Mouse (Mus musculus) G1E (cell line): ENCODE results near the gene Hba-x. TPM values are rescaled to one million over a fixed set of nuclear protein-coding genes. Genes with fewer than 3 reads are reported as not detected.
"Not testable (repeated sequence)": the region's sequence is repeated elsewhere in the genome, so short reads cannot be mapped to it uniquely, and the experiment has no call there.

Experiments used
- ATAC-seq: 2 replicates; pipeline ENCODE4 v1.8.0; 2016; ENCODE audit warnings: mild to moderate bottlenecking; ENCODE audit not compliant: insufficient number of reproducible peaks, poor library complexity, low FRiP score, severe bottlenecking; ENCODE audit errors: extremely low read depth
- DNase-seq: peaks from one replicate; pipeline ENCODE4 v3.0.0; 2012; ENCODE audit warnings: low spot score
- H3K27me3 ChIP-seq: 2 replicates; pipeline ENCODE4 v1.6.1; 2012; ENCODE audit warnings: mild to moderate bottlenecking, low read length, inconsistent platforms; ENCODE audit not compliant: insufficient read depth
- H3K36me3 ChIP-seq: replicated peaks from 2 replicates; pipeline ENCODE3; 2012; ENCODE audit warnings: mild to moderate bottlenecking, inconsistent platforms
- H3K4me1 ChIP-seq: 2 replicates; pipeline ENCODE4 v1.6.1; 2012; ENCODE audit warnings: low read depth, low read length, inconsistent platforms, mixed read lengths; ENCODE audit not compliant: insufficient read depth
- H3K4me3 ChIP-seq: 2 replicates; pipeline ENCODE4 v1.5.1; 2012; ENCODE audit warnings: low read depth, mild to moderate bottlenecking, inconsistent platforms, low read length, moderate library complexity, mixed read lengths
- H3K9me3 ChIP-seq: replicated peaks from 2 replicates; pipeline ENCODE4 v1.6.1; 2012; ENCODE audit warnings: inconsistent platforms
- CTCF ChIP-seq: IDR thresholded peaks from 2 replicates; pipeline ENCODE4 v1.5.1; 2012; ENCODE audit warnings: low read depth, low read length, inconsistent platforms, mixed read lengths
- GATA1 ChIP-seq: IDR thresholded peaks from 2 replicates; pipeline ENCODE4 v1.6.1; 2012; ENCODE audit warnings: borderline replicate concordance, low read length, inconsistent platforms, mixed read lengths
- GATA2 ChIP-seq: IDR thresholded peaks from 2 replicates; pipeline ENCODE4 v1.6.1; 2012; ENCODE audit warnings: low read depth, low read length, inconsistent platforms, borderline replicate concordance
- POLR2AphosphoS5 ChIP-seq: IDR thresholded peaks from 2 replicates; pipeline ENCODE4 v1.6.1; 2012; ENCODE audit warnings: low read depth, low read length, inconsistent platforms; ENCODE audit not compliant: insufficient replicate concordance
- TAL1 ChIP-seq: conservative IDR thresholded peaks from 2 replicates; pipeline ENCODE4 v1.6.1; 2012; ENCODE audit warnings: low read depth, low read length, inconsistent platforms, mixed read lengths
- polyA plus RNA-seq: library from polyadenylated mRNA; stranded (reverse); fragments of >175 nt; gene quantifications from 2 replicates; pipeline ENCODE4 v1.2.3, GENCODE M21; 2012
- total RNA-seq, 2 experiments: library from RNA; stranded (forward) in 1 of 2; stranded (reverse) in 1 of 2; fragments of 200-1000 nt in 1 of 2; fragments of >200 nt in 1 of 2; fragmentation: Nextera tagmentation in 1 of 2; gene quantifications; 2 replicates each; pipeline ENCODE4 v1.2.3; 2014 to 2017

Gene Hba-x
- total and polyA plus RNA-seq, 3 experiments = 0.09 TPM; not detected in 2

DNA sequence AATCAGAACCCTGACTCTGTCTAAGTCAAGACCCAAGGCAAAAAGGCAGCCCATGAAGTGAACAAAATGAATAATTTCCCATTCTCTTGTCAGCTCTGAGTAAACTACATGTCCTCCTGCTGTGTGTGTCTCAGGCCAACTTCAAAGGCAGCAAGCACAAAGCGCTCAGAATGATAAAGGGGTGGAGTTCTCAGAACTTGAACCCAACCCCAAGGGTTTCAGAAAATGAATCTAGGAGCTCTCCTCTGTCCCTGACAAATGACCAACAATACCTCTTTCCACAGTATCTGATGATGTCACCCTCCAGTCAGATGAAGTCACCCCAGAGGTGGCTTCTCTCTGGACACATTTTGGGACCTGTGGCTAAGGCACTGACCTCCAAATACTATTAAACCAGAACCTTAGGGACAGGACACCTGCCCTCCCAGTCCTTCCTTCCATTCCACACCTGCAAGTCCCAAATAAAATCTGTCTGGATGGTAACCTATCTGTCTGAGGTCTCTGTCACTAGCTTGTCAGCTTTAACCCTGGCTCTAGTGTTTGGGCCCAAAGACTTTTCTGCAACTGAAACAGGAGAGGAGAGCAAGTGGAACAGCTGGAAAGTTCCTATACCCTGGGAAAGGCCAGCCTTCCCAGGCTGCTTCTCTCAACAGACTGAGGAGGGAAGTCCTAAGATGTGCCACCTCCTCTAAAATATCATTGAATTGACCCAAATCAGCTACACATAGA is 5.4 kb downstream of the Hba-x start:
- H3K4me3 ChIP-seq = no peak overlapping the region; the same call in 1 of the 2 replicates
- H3K4me1 ChIP-seq = peaks cover 65% of the 10 kb centered on the region

DNA sequence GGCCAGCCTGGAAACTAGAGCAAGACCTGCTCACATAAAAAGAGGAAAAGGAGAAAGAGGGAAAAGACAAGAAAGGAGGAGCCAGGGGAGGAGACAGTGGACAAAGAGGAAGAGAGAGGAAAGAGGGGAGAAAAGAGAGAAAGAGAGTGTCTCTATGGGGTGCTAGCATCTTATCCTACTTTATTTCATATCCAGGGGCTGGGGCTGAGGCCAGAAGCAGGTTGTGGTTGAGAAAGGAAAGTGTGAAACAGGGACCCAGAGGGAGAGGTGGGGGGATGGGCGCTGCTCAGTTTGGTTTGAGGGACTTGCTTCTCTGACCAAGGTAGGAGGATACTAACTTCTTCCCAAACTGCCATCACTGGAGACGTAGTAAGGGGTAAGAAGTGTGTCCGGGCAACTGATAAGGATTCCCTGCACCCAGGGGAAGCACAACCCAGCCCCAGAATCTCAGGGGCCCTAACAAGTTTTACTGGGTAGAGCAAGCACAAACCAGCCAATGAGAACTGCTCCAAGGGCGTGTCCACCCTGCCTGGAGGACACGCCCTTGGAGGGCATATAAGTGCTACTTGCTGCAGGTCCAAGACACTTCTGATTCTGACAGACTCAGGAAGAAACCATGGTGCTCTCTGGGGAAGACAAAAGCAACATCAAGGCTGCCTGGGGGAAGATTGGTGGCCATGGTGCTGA is 7.0 kb downstream of the Hba-x start, which contains the start of gene Hba-a1:
TSS of gene Hba-a1 (plus strand) at position 421 of the 687 bp plus-strand sequence.
- peaks cover 68% of the 10 kb centered on the region for H3K4me1 ChIP-seq
- H3K36me3 ChIP-seq, DNase-seq, H3K27me3 ChIP-seq, H3K9me3 ChIP-seq: not testable (repeated sequence)
- ATAC-seq = peak; percentile 87
- peak within 1 kb of the TSS; percentile 67 for H3K4me3 ChIP-seq

More for the DNA sequence above, 5.4 kb downstream of the Hba-x start:
- H3K9me3 ChIP-seq = no peaks in the 10 kb centered on the region
- DNase-seq (no peak), ATAC-seq (no peak)
- no peak for TF ChIP-seq POLR2AphosphoS5
- no peak for TF ChIP-seq TAL1
- no peak for TF ChIP-seq GATA2
- TF ChIP-seq GATA1 = no peak
- no peak for TF ChIP-seq CTCF
- no peaks in the 10 kb centered on the region for H3K27me3 ChIP-seq
- H3K36me3 ChIP-seq = no peaks in the 10 kb centered on the region

- H3K36me3 ChIP-seq, H3K27me3 ChIP-seq, H3K9me3 ChIP-seq, ATAC-seq, DNase-seq: not testable (repeated sequence)
- Histone ChIP-seq H3K4me3 (peak overlapping the region; percentile 67), H3K4me1 (peaks cover 65% of the 10 kb centered on the region)
Observed at GRCm38 (mm10) chr11:32284582-32284981, 8.4 kb downstream of the Hba-x start.

GRCm38 (mm10) chr11:32285031-32285775 is 9.0 kb downstream of the Hba-x start:
- no peak for DNase-seq

GRCm38 (mm10) chr11:32285887-32286286 is 9.7 kb downstream of the Hba-x start:
- H3K9me3 ChIP-seq, H3K36me3 ChIP-seq, ATAC-seq, H3K4me3 ChIP-seq, H3K27me3 ChIP-seq, DNase-seq: not testable (repeated sequence)
- peaks cover 60% of the 10 kb centered on the region for H3K4me1 ChIP-seq

More at GRCm38 (mm10) chr11:32285031-32285775, 9.0 kb downstream of the Hba-x start:
- Histone ChIP-seq H3K4me1 (peaks cover 65% of the 10 kb centered on the region), H3K27me3 (no peaks in the 10 kb centered on the region), H3K36me3 (peaks cover 2% of the 10 kb centered on the region), H3K4me3 (peak overlapping the region; percentile 67), H3K9me3 (no peaks in the 10 kb centered on the region)
- TF ChIP-seq CTCF (no peak), GATA1 (no peak), POLR2AphosphoS5 (no peak), GATA2 (no peak), TAL1 (no peak)
- no peak for ATAC-seq

DNA sequence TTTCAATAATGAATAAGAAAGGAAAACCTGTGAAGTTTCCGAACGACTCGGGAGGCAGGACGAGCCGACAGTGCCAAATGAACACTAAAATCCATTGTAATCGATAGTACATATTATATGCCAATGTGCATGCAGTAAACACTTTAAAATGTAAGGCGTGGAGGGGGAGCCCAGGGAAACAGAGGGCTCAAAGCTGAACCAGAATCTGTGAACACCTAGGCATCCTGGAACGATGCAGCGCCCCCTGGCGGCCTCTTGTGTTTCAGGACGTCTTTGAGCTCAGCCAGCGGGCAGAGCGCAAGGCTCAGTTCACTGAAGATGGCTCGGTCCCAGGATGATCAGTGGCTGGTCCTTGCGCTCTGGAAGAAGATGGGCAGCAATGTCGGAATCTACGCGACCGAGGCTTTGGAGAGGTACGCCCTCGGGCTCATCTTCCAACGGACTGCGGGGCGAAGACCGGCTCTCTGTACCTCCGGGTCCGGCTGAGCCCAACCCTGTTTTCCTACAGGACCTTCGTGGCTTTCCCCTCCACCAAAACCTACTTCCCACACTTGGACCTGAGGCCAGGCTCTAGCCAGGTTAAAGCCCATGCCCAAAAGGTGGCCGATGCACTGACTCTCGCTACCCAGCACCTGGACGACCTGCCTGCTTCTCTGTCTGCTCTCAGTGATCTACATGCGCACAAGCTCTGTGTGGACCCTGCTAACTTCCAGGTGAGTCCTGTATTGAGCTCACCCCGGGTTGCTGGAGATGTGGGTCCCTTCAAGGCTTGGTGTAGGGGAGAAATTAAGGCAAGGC is 10.7 kb downstream of the Hba-x start, which contains the start of gene Hbq1b:
TSS of gene Hbq1b (plus strand) at position 271 of the 798 bp plus-strand sequence.
- H3K4me3 ChIP-seq = peak within 1 kb of the TSS; percentile 72
- H3K27me3 ChIP-seq, H3K9me3 ChIP-seq, H3K36me3 ChIP-seq: not testable (repeated sequence)
- TF ChIP-seq CTCF = peak; percentile 39; the same call in 1 of the 2 replicates
- 0 out of 2 replicates have a peak, but pooled peaks have one; percentile 24 for ATAC-seq
- DNase-seq = peak; percentile 18
- H3K4me1 ChIP-seq = peaks cover 56% of the 10 kb centered on the region
